Mouse (Mus musculus) CH12.LX (cell line): ENCODE results near the gene 1110008L16Rik.
"Not testable (repeated sequence)": the region's sequence is repeated elsewhere in the genome, so short reads cannot be mapped to it uniquely, and the experiment has no call there.

Experiments used
- CTCF ChIP-seq, 2 experiments: IDR thresholded peaks in 1 of 2; conservative IDR thresholded peaks in 1 of 2; 2 replicates each; pipeline ENCODE4 v1.5.1; 2011 to 2012; ENCODE audit warnings: low read depth in 2 of 2, low read length in 2 of 2, improper control_type of control experiment in 1 of 2, inconsistent platforms in 1 of 2, mild to moderate bottlenecking in 1 of 2, moderate library complexity in 1 of 2
- E2F4 ChIP-seq: IDR thresholded peaks from 2 replicates; pipeline ENCODE4 v1.6.1; 2011; ENCODE audit warnings: low read depth, low read length, improper control_type of control experiment; ENCODE audit not compliant: insufficient replicate concordance
- HCFC1 ChIP-seq: IDR thresholded peaks from 2 replicates; pipeline ENCODE4 v1.6.1; 2012; ENCODE audit warnings: low read depth, mild to moderate bottlenecking, inconsistent platforms, low read length, improper control_type of control experiment
- POLR2A ChIP-seq: IDR thresholded peaks from 2 replicates; pipeline ENCODE4 v1.6.1; 2011; ENCODE audit warnings: low read depth, mild to moderate bottlenecking, improper control_type of control experiment, low read length
- RCOR1 ChIP-seq: conservative IDR thresholded peaks from 2 replicates; pipeline ENCODE4 v1.6.1; 2012; ENCODE audit warnings: low read depth, mild to moderate bottlenecking, inconsistent platforms, low read length, improper control_type of control experiment
- UBTF ChIP-seq: IDR thresholded peaks from 2 replicates; pipeline ENCODE4 v1.6.1; 2012; ENCODE audit warnings: low read depth, mild to moderate bottlenecking, inconsistent platforms, low read length, improper control_type of control experiment, moderate library complexity

GRCm38 (mm10) chr12:55277583-55277982 lies 21.8 kb upstream of the 1110008L16Rik start:
- TF ChIP-seq UBTF; E2F4; RCOR1; HCFC1; CTCF (conservative IDR thresholded peaks at IDR 0.05 in 1 of 2, IDR thresholded peaks at IDR 0.05 in 1 of 2; ENCODE audit: low read depth in 2 of 2, low read length in 2 of 2); POLR2A: not testable (repeated sequence)
